Mouse (Mus musculus) liver, embryonic 12.5 days (tissue): ENCODE measurements around the gene Fadd. TPM values are rescaled to one million over a fixed set of nuclear protein-coding genes. Genes with fewer than 3 reads are reported as not detected.
A peak's percentile ranks its signal among the peaks of the same experiment; 100 is the strongest.

ENCODE experiments used
- ATAC-seq: fragments of 200-750 bp; cut with Nextera tagmentation; 2 replicates; pipeline ENCODE4 v1.8.0; 2017; ENCODE audit warnings: moderate number of reproducible peaks, mild to moderate bottlenecking, moderate library complexity
- H3K27ac ChIP-seq: fragments of 300-500 bp; sonication (generic); 2 replicates; pipeline ENCODE4 v1.5.1; 2016; ENCODE audit warnings: mild to moderate bottlenecking
- H3K27me3 ChIP-seq: fragments of 300-500 bp; sonication (generic); replicated peaks from 2 replicates; pipeline ENCODE4 v1.6.1; 2016; ENCODE audit warnings: mild to moderate bottlenecking, moderate library complexity
- H3K36me3 ChIP-seq: fragments of 300-500 bp; sonication (generic); 2 replicates; pipeline ENCODE4 v1.6.1; 2016; ENCODE audit warnings: mild to moderate bottlenecking, moderate library complexity
- H3K4me1 ChIP-seq: fragments of 300-500 bp; sonication (generic); 2 replicates; pipeline ENCODE4 v1.6.1; 2016
- H3K4me2 ChIP-seq: fragments of 300-500 bp; sonication (generic); 2 replicates; pipeline ENCODE4 v1.6.1; 2016; ENCODE audit warnings: mild to moderate bottlenecking, moderate library complexity
- H3K4me3 ChIP-seq: fragments of 300-500 bp; sonication (generic); 2 replicates; pipeline ENCODE4 v1.5.1; 2016; ENCODE audit warnings: mild to moderate bottlenecking, moderate library complexity
- H3K9ac ChIP-seq: fragments of 300-500 bp; sonication (generic); 2 replicates; pipeline ENCODE4 v1.6.1; 2016; ENCODE audit warnings: mild to moderate bottlenecking, moderate library complexity
- H3K9me3 ChIP-seq: fragments of 300-500 bp; sonication (generic); replicated peaks from 2 replicates; pipeline ENCODE4 v1.6.1; 2016; ENCODE audit warnings: mild to moderate bottlenecking, moderate library complexity
- WGBS: fragments of 180-500 bp; shearing (Covaris S2); methylation state at CpG from one replicate; pipeline ENCODE4 v1.1.7; 2016; ENCODE audit not compliant: insufficient replicate concordance; 5-methylcytosine and 5-hydroxymethylcytosine counted together
- polyA plus RNA-seq: library from polyadenylated mRNA; unstranded; fragments of >200 nt; fragmentation: Nextera tagmentation; extraction: Ambion mirVana; gene quantifications from 2 replicates; pipeline ENCODE4 v1.2.1, GENCODE M21; 2016

Fadd gene
- 7.7 and 8.0 TPM in 2 replicates for polyA plus RNA-seq

DNA sequence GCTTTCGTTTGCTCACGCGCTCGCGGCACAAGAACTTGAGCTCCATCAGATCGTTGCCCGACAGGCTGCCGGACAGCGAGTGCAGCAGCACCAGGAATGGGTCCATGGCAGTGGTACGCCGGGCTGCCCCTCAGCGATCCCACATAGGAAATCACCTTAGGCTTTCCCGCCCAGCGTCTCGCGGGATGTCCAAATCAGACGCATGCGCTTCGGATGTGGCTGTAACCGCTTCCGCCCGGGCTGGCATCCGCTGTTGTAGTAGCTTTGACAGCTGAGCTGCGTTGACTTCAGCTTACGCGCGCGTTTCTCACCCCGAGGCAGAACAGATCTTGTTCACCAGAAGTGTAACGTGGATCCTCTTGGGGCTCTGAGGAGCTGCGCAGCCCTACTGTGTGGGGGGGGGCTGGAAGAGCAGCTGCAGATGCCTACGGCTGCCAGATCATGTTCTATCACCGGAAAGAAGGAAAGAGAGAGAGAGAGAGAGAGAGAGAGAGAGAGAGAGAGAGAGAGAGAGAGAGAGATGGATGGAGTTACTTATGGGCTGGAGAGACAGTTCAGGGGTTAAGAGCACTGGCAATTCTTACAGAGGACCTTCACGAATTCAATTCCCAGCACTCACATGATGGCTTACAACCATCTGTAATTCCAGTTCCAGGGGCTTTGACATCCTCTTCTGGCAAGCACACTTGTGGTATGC, at the start of gene Fadd:
Gene Fadd (minus strand): TSS at position 180 of the 697 bp plus-strand sequence.
- H3K4me1 ChIP-seq: peaks cover 27% of the 10 kb centered on the region
- 2% methylated on average over 34 of the region's 34 CpGs for WGBS
- ATAC-seq: peak; percentile 80
- no peaks in the 10 kb centered on the region for H3K9me3 ChIP-seq
- peak within 1 kb of the TSS; percentile 90 for H3K4me2 ChIP-seq
- H3K9ac ChIP-seq: peak within 1 kb of the TSS; percentile 82
- peaks cover 8% of the 10 kb centered on the region; the same call in 1 of the 2 replicates for H3K27me3 ChIP-seq
- peak within 1 kb of the TSS; percentile 81 for H3K4me3 ChIP-seq
- H3K27ac ChIP-seq: peak within 1 kb of the TSS; percentile 91
- H3K36me3 ChIP-seq: peaks cover 24% of the 10 kb centered on the region

DNA sequence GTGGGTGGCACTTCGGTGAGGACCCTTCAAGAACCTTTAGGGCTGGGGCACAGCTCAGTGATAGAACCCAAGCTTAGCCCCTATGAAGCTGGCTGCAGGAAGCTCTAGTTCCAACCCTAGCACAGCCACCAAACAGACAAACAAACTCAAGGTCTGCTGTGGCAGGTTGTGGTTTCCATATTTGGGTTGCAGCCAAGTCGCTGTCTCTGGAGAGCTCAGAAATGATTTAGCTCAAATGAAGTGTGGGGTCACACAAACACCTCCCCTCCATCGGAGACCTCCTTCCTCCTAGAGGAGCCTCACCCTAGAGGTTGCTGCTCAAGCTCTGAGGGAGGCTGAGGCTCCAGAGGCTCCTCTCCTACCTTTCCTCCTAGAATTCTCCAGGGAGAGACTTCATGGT, 48.4 kb upstream of the Fadd start:
- Histone ChIP-seq H3K4me2 (no peak overlapping the region), H3K27me3 (peaks cover 35% of the 10 kb centered on the region), H3K4me3 (no peak overlapping the region), H3K9me3 (no peaks in the 10 kb centered on the region), H3K9ac (no peak overlapping the region), H3K4me1 (no peaks in the 10 kb centered on the region), H3K27ac (no peak overlapping the region), H3K36me3 (0 out of 2 replicates have a peak, but pooled peaks cover 9% of the 10 kb centered on the region)
- 71% methylated on average over 3 of the region's 3 CpGs for WGBS
- ATAC-seq: no peak

DNA sequence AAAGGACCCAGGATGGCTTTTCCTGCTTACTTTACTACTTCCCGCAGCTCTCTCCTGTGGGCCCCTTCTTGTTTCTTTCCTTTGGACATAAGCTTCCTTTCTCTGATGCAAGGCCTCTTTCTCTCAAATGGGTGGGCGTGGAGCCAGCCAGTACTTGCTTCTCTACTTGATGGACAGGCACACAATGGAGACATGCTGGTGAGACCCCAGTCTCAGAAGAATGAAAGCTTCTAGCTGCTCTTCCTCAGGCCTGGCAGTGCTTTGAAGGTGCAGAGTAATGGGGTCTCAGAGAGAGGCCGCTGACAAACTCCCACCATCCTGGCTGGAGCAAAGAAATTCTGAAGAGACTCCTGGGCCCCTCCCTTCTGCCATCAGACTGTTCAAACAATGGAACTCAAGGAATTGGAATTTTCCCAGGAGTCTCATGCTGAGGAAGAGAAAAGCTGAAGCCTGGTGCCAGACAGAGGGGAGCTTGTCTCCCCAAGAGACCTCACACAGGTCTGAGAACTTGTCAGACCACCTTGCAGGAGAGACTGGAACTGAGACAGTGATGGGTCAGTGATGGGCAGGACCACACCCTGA, 46.2 kb upstream of the Fadd start:
- Histone ChIP-seq H3K27ac (no peak overlapping the region), H3K36me3 (0 out of 2 replicates have a peak, but pooled peaks cover 5% of the 10 kb centered on the region), H3K4me3 (no peak overlapping the region), H3K27me3 (peaks cover 35% of the 10 kb centered on the region), H3K4me1 (no peaks in the 10 kb centered on the region), H3K4me2 (no peak overlapping the region), H3K9ac (no peak overlapping the region), H3K9me3 (no peaks in the 10 kb centered on the region)
- 34% methylated on average over 3 of the region's 3 CpGs for WGBS
- no peak for ATAC-seq

DNA sequence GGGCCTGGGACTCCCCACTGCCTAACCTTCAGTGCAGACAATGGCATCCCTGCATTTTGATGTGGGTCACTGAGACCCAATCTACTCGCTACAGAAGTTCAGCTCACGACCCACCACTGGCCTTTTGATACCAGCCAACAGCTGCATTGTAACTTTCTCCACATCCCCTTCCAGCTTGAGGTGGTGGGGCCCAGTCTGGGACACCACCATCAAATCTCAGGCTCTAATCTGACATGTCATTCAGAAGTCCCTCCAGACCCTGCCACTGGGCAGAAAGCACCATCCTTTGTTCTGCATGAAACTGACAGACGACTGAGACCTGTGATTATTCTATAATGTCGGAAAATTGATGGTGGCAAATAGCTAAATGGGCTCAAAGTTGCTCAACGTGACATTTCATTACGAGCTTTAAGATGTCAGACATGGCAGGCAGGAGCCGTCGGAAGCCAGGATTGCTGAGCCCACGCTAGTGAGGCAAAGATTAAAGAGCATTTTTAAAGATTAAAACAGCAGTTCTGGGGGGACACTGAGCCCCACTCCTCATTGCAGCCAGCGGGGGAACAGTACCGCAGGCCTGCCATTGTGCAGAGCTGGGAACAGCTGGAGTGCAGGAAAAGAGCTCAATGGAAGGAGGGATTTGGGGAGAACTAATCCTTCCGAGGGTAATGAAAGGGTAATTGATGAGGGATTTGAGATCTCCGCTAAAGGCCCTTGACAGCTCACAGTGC, 45.5 kb upstream of the Fadd start:
- H3K27ac ChIP-seq: no peak overlapping the region
- no peak overlapping the region for H3K4me2 ChIP-seq
- H3K27me3 ChIP-seq: peaks cover 35% of the 10 kb centered on the region
- 0 out of 2 replicates have a peak, but pooled peaks cover 4% of the 10 kb centered on the region for H3K36me3 ChIP-seq
- no peak overlapping the region for H3K4me3 ChIP-seq
- H3K9ac ChIP-seq: no peak overlapping the region
- ATAC-seq: no peak
- WGBS: 54% methylated on average over 13 of the region's 13 CpGs
- no peaks in the 10 kb centered on the region for H3K9me3 ChIP-seq
- H3K4me1 ChIP-seq: no peaks in the 10 kb centered on the region

DNA sequence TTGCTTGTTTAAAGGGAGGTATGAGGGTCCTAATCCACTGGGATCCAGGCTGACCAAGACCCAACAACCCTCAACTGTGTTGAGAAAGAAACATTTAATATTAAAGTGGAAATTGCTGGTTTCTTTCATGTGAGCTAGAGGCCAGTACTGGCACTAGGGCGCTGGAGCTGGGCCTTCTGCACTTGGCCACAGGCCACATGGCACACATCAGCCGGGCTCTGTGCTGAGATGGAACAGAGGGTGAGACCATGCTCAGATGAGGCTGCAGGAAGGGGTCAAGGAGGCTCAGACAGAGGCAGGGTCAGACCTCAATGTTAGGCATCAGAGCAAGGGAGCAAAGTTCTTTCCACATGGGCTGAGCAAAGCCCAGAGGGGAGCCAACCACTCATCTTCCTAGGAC, 43.8 kb upstream of the Fadd start:
- H3K36me3 ChIP-seq: 0 out of 2 replicates have a peak, but pooled peaks cover 4% of the 10 kb centered on the region
- no peak overlapping the region for H3K9ac ChIP-seq
- H3K4me1 ChIP-seq: no peaks in the 10 kb centered on the region
- no peaks in the 10 kb centered on the region for H3K9me3 ChIP-seq
- no peak overlapping the region for H3K4me3 ChIP-seq
- ATAC-seq: no peak
- no peak overlapping the region for H3K27ac ChIP-seq
- 57% methylated on average over 2 of the region's 2 CpGs for WGBS
- H3K27me3 ChIP-seq: peaks cover 32% of the 10 kb centered on the region
- H3K4me2 ChIP-seq: no peak overlapping the region

DNA sequence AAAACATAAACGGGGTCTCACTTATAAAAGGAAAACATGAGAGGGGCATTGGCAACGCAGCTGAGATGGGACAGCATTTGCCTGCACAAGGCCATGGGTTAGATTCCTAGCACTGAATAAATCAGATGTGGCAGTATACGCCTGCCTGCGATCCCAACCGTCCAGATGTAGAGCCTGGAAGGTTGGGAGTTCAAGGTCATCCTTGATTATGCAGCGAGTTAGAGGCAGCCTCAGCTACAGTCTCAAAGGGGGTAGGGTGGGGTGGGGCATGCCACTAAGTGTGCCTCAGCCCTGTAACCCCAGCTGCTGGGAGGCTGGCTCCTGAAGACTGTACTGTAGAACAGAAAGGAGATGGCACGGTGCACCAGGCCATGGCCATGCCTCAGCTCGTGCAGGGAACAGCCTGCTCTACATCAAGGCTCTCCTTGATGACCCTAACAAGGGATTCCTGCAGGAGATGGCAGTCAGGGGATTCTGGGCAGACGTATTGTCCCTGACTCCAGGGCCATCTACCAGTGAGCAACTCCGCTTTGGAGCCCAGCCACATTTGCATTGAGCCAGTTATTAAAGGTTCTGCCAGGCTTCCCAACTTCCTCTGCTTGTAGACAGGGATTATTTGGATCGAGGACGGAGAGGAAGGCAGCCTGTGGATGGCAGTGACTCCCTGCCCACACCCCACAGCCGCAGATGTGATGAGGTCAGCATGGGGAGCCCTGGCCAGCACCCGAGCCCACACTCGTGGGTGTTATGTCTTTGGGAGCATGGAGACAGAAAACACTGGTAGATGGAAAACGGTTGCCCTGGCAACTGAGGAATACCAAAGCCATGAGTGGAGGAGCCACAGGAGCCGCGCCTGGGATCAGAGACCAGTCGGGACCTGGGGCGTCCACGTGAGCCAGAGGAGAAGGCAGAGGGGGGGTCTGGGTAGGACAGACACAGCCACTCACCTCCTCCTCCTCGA, 38.7 kb upstream of the Fadd start:
- no peak for ATAC-seq
- Histone ChIP-seq H3K27me3 (0 out of 2 replicates have a peak, but pooled peaks cover 12% of the 10 kb centered on the region), H3K4me1 (no peaks in the 10 kb centered on the region), H3K27ac (no peak overlapping the region), H3K4me3 (no peak overlapping the region), H3K4me2 (no peak overlapping the region), H3K36me3 (no peaks in the 10 kb centered on the region), H3K9ac (no peak overlapping the region), H3K9me3 (no peaks in the 10 kb centered on the region)
- WGBS: 69% methylated on average over 22 of the region's 22 CpGs

DNA sequence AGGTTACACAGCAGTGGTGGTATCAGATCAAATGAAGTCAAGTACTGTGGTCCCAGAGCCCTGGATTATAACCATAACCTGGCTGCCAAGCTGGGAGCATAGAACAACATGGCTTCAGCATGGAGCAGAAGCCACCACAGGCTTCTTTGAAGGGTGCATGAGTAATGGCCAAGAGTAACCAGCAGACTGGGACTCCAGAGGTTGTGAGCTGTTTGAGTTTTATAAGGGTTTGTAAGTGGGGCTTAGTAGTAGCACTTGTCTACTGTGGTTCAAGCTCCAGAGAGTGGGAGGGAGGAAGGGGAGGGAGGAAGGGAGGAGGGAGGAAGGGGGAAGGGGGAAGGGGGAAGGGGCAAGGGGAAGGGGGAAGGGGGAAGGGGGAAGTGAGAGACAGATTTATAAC, 38.1 kb upstream of the Fadd start:
- no peak for ATAC-seq
- H3K4me1 ChIP-seq: no peaks in the 10 kb centered on the region
- no peak overlapping the region for H3K4me2 ChIP-seq
- H3K36me3 ChIP-seq: no peaks in the 10 kb centered on the region
- no peaks in the 10 kb centered on the region for H3K9me3 ChIP-seq
- 0 out of 2 replicates have a peak, but pooled peaks cover 11% of the 10 kb centered on the region for H3K27me3 ChIP-seq
- H3K27ac ChIP-seq: no peak overlapping the region
- H3K9ac ChIP-seq: no peak overlapping the region
- H3K4me3 ChIP-seq: no peak overlapping the region

DNA sequence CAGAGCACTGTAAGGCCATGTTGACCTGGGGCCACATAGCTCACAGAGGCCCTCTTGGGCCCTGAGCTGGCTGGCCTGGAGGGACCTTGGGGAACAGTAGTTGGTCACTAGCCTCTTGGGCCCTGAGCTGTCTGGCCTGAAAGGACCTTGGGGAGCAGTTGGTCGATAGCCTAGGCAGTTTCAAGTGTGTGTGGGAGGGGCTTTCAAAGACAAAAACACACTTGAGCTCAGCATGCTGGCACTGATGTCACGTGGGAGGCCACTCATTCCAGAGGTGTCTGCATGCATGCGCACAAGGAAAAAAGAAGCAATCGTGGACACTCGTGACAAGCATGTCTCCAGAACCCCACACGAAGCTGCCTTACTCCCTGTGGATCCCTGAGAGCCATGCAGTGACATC, 33.1 kb upstream of the Fadd start:
- Histone ChIP-seq H3K27ac (no peak overlapping the region), H3K9me3 (no peaks in the 10 kb centered on the region)
- WGBS: 62% methylated on average over 6 of the region's 6 CpGs

DNA sequence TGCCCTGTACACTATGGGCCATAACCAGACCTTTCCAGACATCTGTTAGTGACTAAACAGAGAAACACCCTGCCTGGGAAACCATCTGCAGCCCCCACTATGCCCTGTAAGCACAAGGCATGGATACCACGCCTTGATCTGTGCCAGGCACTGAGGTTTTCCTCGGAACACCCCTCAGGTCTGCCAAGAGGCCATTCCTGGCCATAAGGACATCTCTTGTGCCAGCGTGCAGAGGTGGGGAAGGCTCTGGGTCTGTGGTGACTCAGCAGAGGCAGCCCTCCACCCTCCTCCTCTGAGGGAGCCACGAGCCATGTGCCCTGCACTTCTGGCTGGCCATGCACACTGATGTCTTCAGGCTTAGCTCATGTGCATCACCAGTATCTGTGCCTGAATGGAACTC, 30.6 kb upstream of the Fadd start:
- Histone ChIP-seq H3K9me3 (no peaks in the 10 kb centered on the region), H3K4me3 (no peak overlapping the region), H3K27ac (no peak overlapping the region), H3K4me1 (no peaks in the 10 kb centered on the region), H3K27me3 (0 out of 2 replicates have a peak, but pooled peaks cover 3% of the 10 kb centered on the region), H3K4me2 (no peak overlapping the region), H3K9ac (no peak overlapping the region), H3K36me3 (0 out of 2 replicates have a peak, but pooled peaks cover 3% of the 10 kb centered on the region)
- WGBS: 47% methylated on average over 4 of the region's 4 CpGs
- no peak for ATAC-seq

More for the DNA sequence above, 33.1 kb upstream of the Fadd start:
- H3K9ac ChIP-seq: no peak overlapping the region
- no peak overlapping the region for H3K4me2 ChIP-seq
- 0 out of 2 replicates have a peak, but pooled peaks cover 3% of the 10 kb centered on the region for H3K36me3 ChIP-seq
- no peak overlapping the region for H3K4me3 ChIP-seq
- no peak for ATAC-seq
- H3K4me1 ChIP-seq: no peaks in the 10 kb centered on the region
- 0 out of 2 replicates have a peak, but pooled peaks cover 6% of the 10 kb centered on the region for H3K27me3 ChIP-seq

DNA sequence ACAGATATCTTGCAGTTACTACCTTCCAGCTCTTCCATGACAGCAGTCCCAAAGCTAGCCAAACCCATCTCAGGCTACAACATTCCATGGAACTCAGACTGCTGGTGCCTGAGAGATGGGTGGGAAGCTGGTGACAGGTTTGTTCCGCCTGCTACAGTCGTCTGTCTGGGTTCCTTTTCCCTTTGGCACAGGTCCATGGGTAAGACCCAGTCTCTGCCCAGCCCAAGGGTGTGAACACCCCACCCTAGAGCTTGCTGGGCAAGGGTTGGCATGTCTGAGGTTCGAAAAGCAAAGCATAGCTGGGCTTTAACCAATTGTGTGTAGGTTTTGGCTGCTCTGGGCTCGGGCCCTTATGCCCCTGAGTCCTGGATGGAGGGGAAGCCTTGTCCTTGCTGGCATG, 30.1 kb upstream of the Fadd start:
- 59% methylated on average over 4 of the region's 4 CpGs for WGBS
- Histone ChIP-seq H3K4me2 (no peak overlapping the region), H3K9me3 (no peaks in the 10 kb centered on the region), H3K27ac (no peak overlapping the region), H3K27me3 (0 out of 2 replicates have a peak, but pooled peaks cover 3% of the 10 kb centered on the region), H3K4me3 (no peak overlapping the region), H3K4me1 (no peaks in the 10 kb centered on the region), H3K9ac (no peak overlapping the region), H3K36me3 (0 out of 2 replicates have a peak, but pooled peaks cover 3% of the 10 kb centered on the region)
- no peak for ATAC-seq

DNA sequence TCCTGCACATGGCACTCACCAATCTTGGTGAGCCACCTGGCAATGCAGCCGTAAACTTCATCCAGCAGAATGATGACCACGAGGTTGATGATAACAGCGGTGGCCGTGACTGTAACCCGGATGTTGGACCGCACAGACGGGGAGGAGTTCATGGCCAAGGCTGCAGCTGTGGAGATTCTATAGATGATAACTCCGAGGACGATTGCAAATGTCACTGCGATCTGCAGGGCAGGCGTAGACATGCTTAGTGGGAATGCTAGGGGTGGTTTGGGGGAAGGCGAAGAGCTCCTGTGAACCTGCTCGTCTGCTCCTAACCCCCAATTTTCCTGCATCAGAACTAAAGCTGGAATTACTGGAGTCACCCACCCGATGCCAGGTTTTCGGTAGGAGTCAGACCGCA, 29.3 kb upstream of the Fadd start:
- H3K4me2 ChIP-seq: no peak overlapping the region
- H3K4me1 ChIP-seq: no peaks in the 10 kb centered on the region
- 0 out of 2 replicates have a peak, but pooled peaks cover 3% of the 10 kb centered on the region for H3K36me3 ChIP-seq
- 69% methylated on average over 16 of the region's 16 CpGs for whole genome bisulfite sequencing
- H3K9me3 ChIP-seq: no peaks in the 10 kb centered on the region
- no peak for ATAC-seq
- no peaks in the 10 kb centered on the region for H3K27me3 ChIP-seq
- H3K27ac ChIP-seq: no peak overlapping the region
- no peak overlapping the region for H3K9ac ChIP-seq
- H3K4me3 ChIP-seq: no peak overlapping the region
